Mouse (Mus musculus): ENCODE measurements around the gene Sh3yl1. TPM values are rescaled to one million over a fixed set of nuclear protein-coding genes. Genes with fewer than 3 reads are reported as not detected.

Gene Sh3yl1
- polyA plus RNA-seq, 1 experiment, result 0.86 TPM

DNA sequence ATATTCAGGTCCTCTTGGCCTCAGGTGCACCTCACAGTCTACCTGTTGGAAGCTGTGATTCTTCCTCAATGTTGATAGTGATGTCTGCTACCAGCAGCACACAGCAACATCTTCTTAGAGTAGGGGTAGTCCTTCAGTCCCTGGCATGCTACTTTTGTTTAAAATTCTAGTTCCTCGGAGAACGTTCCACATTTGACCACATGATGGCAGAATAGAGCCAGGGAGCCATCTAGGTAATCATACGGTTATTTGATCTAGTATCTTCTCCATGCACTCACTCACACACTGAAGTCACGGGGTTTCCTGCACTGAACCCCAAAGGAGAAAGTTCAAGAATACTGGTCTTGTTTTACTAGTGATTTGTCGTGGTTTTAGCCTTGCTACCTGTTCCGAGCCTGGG lies 96.7 kb downstream of the Sh3yl1 start:
- TF ChIP-seq CTCF (IDR thresholded peaks at IDR 0.05; ENCODE audit: borderline replicate concordance, control insufficient read depth, extremely low read depth, insufficient read depth, low read length, poor library complexity) (no peak), POLR2A (IDR thresholded peaks at IDR 0.05; ENCODE audit: control insufficient read depth, extremely low read depth, insufficient read depth, low read length, poor library complexity) (no peak)
- Histone ChIP-seq H3K27me3 (ENCODE audit: control insufficient read depth, insufficient read depth, low read length) (no peaks in the 10 kb centered on the region), H3K4me3 (ENCODE audit: control insufficient read depth, insufficient read depth, low read length) (no peak overlapping the region), H3K4me1 (replicated peaks; ENCODE audit: control insufficient read depth, insufficient read depth, low read length) (no peaks in the 10 kb centered on the region), H3K36me3 (ENCODE audit: control insufficient read depth, insufficient read depth, low read length) (no peaks in the 10 kb centered on the region), H3K27ac (ENCODE audit: control insufficient read depth, insufficient read depth, low read length) (no peak overlapping the region)
- peak; percentile 7 for DNase-seq
- WGBS, result 18% methylated on average over 6 of the region's 6 CpGs

Other genes with a start within 250 kb of the Sh3yl1 start
- gene Alkal2, start 27.3 kb upstream of the Sh3yl1 start, polyA plus RNA-seq (2012; rRNA removed), result 0.12 and 0.22 TPM in 2 replicates
- gene Acp1, start 79 bp upstream of the Sh3yl1 start, polyA plus RNA-seq (2012; rRNA removed), result 6.7 and 11.1 TPM in 2 replicates
- 0.40 and 0.51 TPM in 2 replicates for gene Fam110c, start 162.2 kb downstream of the Sh3yl1 start, polyA plus RNA-seq (2012; rRNA removed)

All from thymus, adult 2 months (tissue).